Mouse (Mus musculus): Measurements from ENCODE around the gene Uhrf2.

DNA sequence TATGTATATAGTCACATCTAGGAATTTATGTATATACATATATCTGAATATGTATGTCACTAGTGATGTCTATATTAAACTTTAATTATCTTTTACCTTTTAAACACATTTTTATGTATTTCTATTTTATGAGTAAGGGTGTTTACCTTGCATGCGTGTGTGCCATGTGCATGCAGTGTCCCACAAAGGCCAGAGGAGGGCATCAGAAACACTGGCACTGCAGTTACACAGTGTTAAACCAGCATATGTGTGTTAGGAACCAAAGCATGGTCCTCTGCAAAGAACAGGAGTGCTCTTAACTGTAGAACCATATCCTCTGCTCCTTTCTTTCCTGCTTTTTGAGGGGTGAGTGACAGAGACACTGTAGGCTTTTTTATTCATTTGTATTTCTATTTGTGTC is 14.3 kb downstream of the Uhrf2 start:
- TF ChIP-seq CTCF (IDR thresholded peaks at IDR 0.05; ENCODE audit: low read depth), result peak; percentile 30
- TF ChIP-seq EP300 (optimal IDR thresholded peaks at IDR 0.05), result no peak
